Mouse (Mus musculus) heart, postnatal 0 days (tissue): ENCODE measurements around the gene Pcca. TPM values are rescaled to one million over a fixed set of nuclear protein-coding genes. Genes with fewer than 3 reads are reported as not detected.

ENCODE experiments used
- ATAC-seq: fragments of 200-750 bp; cut with Nextera tagmentation; 2 replicates; pipeline ENCODE4 v1.8.0; 2017; ENCODE audit warnings: low read depth, moderate number of reproducible peaks, moderate library complexity; ENCODE audit not compliant: insufficient read depth
- DNase-seq: peaks from one replicate; pipeline ENCODE4 v3.0.0-alpha.2; 2016; ENCODE audit warnings: low spot score
- H3K27ac ChIP-seq: fragments of 300-500 bp; sonication (generic); 2 replicates; pipeline ENCODE4 v1.5.1; 2014; ENCODE audit warnings: low read depth, mild to moderate bottlenecking
- H3K27me3 ChIP-seq: fragments of 300-500 bp; sonication (generic); 2 replicates; pipeline ENCODE4 v1.6.1; 2014; ENCODE audit warnings: low read length, mixed read lengths; ENCODE audit not compliant: control insufficient read depth, insufficient read depth
- H3K36me3 ChIP-seq: fragments of 300-500 bp; sonication (generic); replicated peaks from 2 replicates; pipeline ENCODE4 v1.6.1; 2014; ENCODE audit warnings: low read length, mixed read lengths; ENCODE audit not compliant: control insufficient read depth, insufficient read depth
- H3K4me1 ChIP-seq: fragments of 300-500 bp; sonication (generic); 2 replicates; pipeline ENCODE4 v1.6.1; 2014; ENCODE audit warnings: antibody characterized with exemption; ENCODE audit not compliant: control insufficient read depth, insufficient read depth
- H3K4me2 ChIP-seq: fragments of 300-500 bp; sonication (generic); 2 replicates; pipeline ENCODE4 v1.6.1; 2014; ENCODE audit warnings: low read depth, mild to moderate bottlenecking, low read length, moderate library complexity
- H3K4me3 ChIP-seq: fragments of 300-500 bp; sonication (generic); 2 replicates; pipeline ENCODE4 v1.5.1; 2014; ENCODE audit warnings: low read depth, low read length
- H3K9ac ChIP-seq: fragments of 300-500 bp; sonication (generic); replicated peaks from 2 replicates; pipeline ENCODE4 v1.6.1; 2014; ENCODE audit warnings: low read depth, low read length, mixed read lengths
- H3K9me3 ChIP-seq: fragments of 300-500 bp; sonication (generic); replicated peaks from 2 replicates; pipeline ENCODE4 v1.6.1; 2016; ENCODE audit warnings: low read length; ENCODE audit not compliant: control insufficient read depth
- CTCF ChIP-seq: IDR thresholded peaks from 2 replicates; pipeline ENCODE4 v1.5.1; 2016; ENCODE audit warnings: antibody characterized with exemption, control low read depth, low read depth
- EP300 ChIP-seq: IDR thresholded peaks from 2 replicates; pipeline ENCODE4 v1.6.1; 2016; ENCODE audit warnings: antibody characterized with exemption, low read depth
- whole genome bisulfite sequencing: fragments of 180-500 bp; shearing (Covaris S2); extraction: QIAGEN DNeasy Blood & Tissue Kit; methylation state at CpG from one replicate; pipeline ENCODE4 v1.1.7; 2014; 5-methylcytosine and 5-hydroxymethylcytosine counted together
- polyA plus RNA-seq: library from polyadenylated mRNA; unstranded; fragments of >200 nt; fragmentation: Nextera tagmentation; extraction: Ambion mirVana; gene quantifications from 2 replicates; pipeline ENCODE4 v1.2.1, GENCODE M21; 2015
- total RNA-seq: library from RNA; depleted of rRNA; stranded (reverse); fragments of >200 nt; gene quantifications from 2 replicates; pipeline ENCODE4 v1.2.3, GENCODE M21; 2014; ENCODE audit warnings: low replicate concordance

Pcca gene
- total and polyA plus RNA-seq, 2 experiments from 2014 or later = 17.0 to 31.2 TPM

- Histone ChIP-seq H3K36me3 (no peaks in the 10 kb centered on the region), H3K27ac (no peak overlapping the region), H3K9ac (no peak overlapping the region), H3K27me3 (no peaks in the 10 kb centered on the region), H3K4me3 (no peak overlapping the region), H3K4me2 (no peak overlapping the region), H3K9me3 (no peaks in the 10 kb centered on the region), H3K4me1 (peaks cover 10% of the 10 kb centered on the region; the same call in 1 of the 2 replicates)
- TF ChIP-seq CTCF = no peak
- no peak for TF ChIP-seq EP300
- DNase-seq (no peak), ATAC-seq (no peak)
- 76% methylated on average over 1 of the region's 1 CpGs for WGBS
Observed at GRCm38 (mm10) chr14:122859792-122860191, 325.7 kb downstream of the Pcca start.

GRCm38 (mm10) chr14:122862623-122863022 is 328.5 kb downstream of the Pcca start:
- Histone ChIP-seq H3K4me3 (no peak overlapping the region), H3K9ac (no peak overlapping the region), H3K27ac (no peak overlapping the region), H3K9me3 (no peaks in the 10 kb centered on the region), H3K4me2 (no peak overlapping the region), H3K27me3 (no peaks in the 10 kb centered on the region), H3K4me1 (peaks cover 10% of the 10 kb centered on the region), H3K36me3 (no peaks in the 10 kb centered on the region)
- ATAC-seq (no peak), DNase-seq (peak; percentile 51)
- 18% methylated on average over 4 of the region's 4 CpGs for WGBS
- TF ChIP-seq EP300 (no peak), CTCF (no peak)

GRCm38 (mm10) chr14:122865462-122866129 is 331.5 kb downstream of the Pcca start:
- Histone ChIP-seq H3K4me1 (peaks cover 10% of the 10 kb centered on the region), H3K9me3 (no peaks in the 10 kb centered on the region), H3K4me3 (no peak overlapping the region), H3K36me3 (no peaks in the 10 kb centered on the region), H3K27me3 (no peaks in the 10 kb centered on the region), H3K9ac (no peak overlapping the region), H3K4me2 (no peak overlapping the region), H3K27ac (no peak overlapping the region)
- TF ChIP-seq EP300 (no peak), CTCF (no peak)
- DNase-seq (no peak), ATAC-seq (no peak)
- WGBS = 51% methylated on average over 4 of the region's 4 CpGs

GRCm38 (mm10) chr14:122867531-122868285 is 333.6 kb downstream of the Pcca start:
- peak; percentile 27 for DNase-seq
- Histone ChIP-seq H3K9me3 (no peaks in the 10 kb centered on the region), H3K27me3 (no peaks in the 10 kb centered on the region), H3K4me1 (peaks cover 1% of the 10 kb centered on the region), H3K4me3 (no peak overlapping the region), H3K36me3 (no peaks in the 10 kb centered on the region), H3K27ac (no peak overlapping the region), H3K9ac (no peak overlapping the region), H3K4me2 (no peak overlapping the region)
- peak; percentile 49 for ATAC-seq
- no peak for TF ChIP-seq EP300
- TF ChIP-seq CTCF = no peak
- WGBS = 41% methylated on average over 4 of the region's 4 CpGs

- Histone ChIP-seq H3K36me3 (no peaks in the 10 kb centered on the region), H3K4me2 (no peak overlapping the region), H3K9me3 (no peaks in the 10 kb centered on the region), H3K9ac (no peak overlapping the region), H3K27me3 (no peaks in the 10 kb centered on the region), H3K4me1 (no peaks in the 10 kb centered on the region; the same call in 1 of the 2 replicates), H3K4me3 (no peak overlapping the region), H3K27ac (no peak overlapping the region)
- WGBS = 77% methylated on average over 6 of the region's 6 CpGs
- no peak for TF ChIP-seq CTCF
- no peak for TF ChIP-seq EP300
- DNase-seq (no peak), ATAC-seq (no peak)
Observed at GRCm38 (mm10) chr14:122869831-122870230, 335.7 kb downstream of the Pcca start.
